Mouse (Mus musculus) right cerebral cortex, postnatal 25 days (tissue): ENCODE results near the gene Uqcc1.
A peak's percentile ranks its signal among the peaks of the same experiment; 100 is the strongest.
"Not testable (repeated sequence)": the region's sequence is repeated elsewhere in the genome, so short reads cannot be mapped to it uniquely, and the experiment has no call there.

Experiments used
- DNase-seq: peaks from one replicate; pipeline ENCODE4 v3.0.0; 2022

The Uqcc1 gene

GRCm38 (mm10) chr2:155852536-155852935, 77.6 kb downstream of the Uqcc1 start:
- no peak for DNase-seq

GRCm38 (mm10) chr2:155850120-155850519, 80.0 kb downstream of the Uqcc1 start:
- DNase-seq, result no peak

- no peak for DNase-seq
These were observed 80.6 kb downstream of the Uqcc1 start for GRCm38 (mm10) chr2:155849464-155849863.

- peak; percentile 69 for DNase-seq
These were observed 81.8 kb downstream of the Uqcc1 start for GRCm38 (mm10) chr2:155848291-155848690.

- no peak for DNase-seq
These were observed 83.2 kb downstream of the Uqcc1 start for GRCm38 (mm10) chr2:155846930-155847329.

- DNase-seq, result no peak
These were observed 91.1 kb downstream of the Uqcc1 start for GRCm38 (mm10) chr2:155838961-155839360.

GRCm38 (mm10) chr2:155837961-155838360, 92.1 kb downstream of the Uqcc1 start:
- no peak for DNase-seq

- no peak for DNase-seq
These were observed 95.4 kb downstream of the Uqcc1 start, which contains the start of gene Fam83c for GRCm38 (mm10) chr2:155834732-155835131. Fam83c (minus strand) TSS chr2:155834854.

- DNase-seq, result not testable (repeated sequence)
These were observed 98.0 kb downstream of the Uqcc1 start for GRCm38 (mm10) chr2:155832087-155832486.

GRCm38 (mm10) chr2:155831302-155831701, 98.8 kb downstream of the Uqcc1 start:
- no peak for DNase-seq

GRCm38 (mm10) chr2:155830841-155831240, 99.3 kb downstream of the Uqcc1 start:
- no peak for DNase-seq

GRCm38 (mm10) chr2:155826630-155827424, 103.3 kb downstream of the Uqcc1 start, which contains the start of gene Eif6:
Eif6 (minus strand) TSS chr2:155826925.
- DNase-seq, result peak; percentile 84

- no peak for DNase-seq
These were observed 104.0 kb downstream of the Uqcc1 start for GRCm38 (mm10) chr2:155825904-155826629.

- DNase-seq, result no peak
These were observed 106.4 kb downstream of the Uqcc1 start for GRCm38 (mm10) chr2:155823722-155824121.

GRCm38 (mm10) chr2:155820779-155821178, 109.3 kb downstream of the Uqcc1 start:
- DNase-seq, result no peak

- DNase-seq, result no peak
These were observed 110.5 kb downstream of the Uqcc1 start for GRCm38 (mm10) chr2:155819449-155820251.

- no peak for DNase-seq
These were observed 110.9 kb downstream of the Uqcc1 start, which contains the start of gene BC029722 for GRCm38 (mm10) chr2:155819392-155819448. BC029722 (minus strand) TSS chr2:155819426.

- DNase-seq, result peak; percentile 94
These were observed 111.3 kb downstream of the Uqcc1 start for GRCm38 (mm10) chr2:155818596-155819391.

- DNase-seq, result no peak
These were observed 112.5 kb downstream of the Uqcc1 start for GRCm38 (mm10) chr2:155817301-155818245.

GRCm38 (mm10) chr2:155816179-155816578, 113.9 kb downstream of the Uqcc1 start:
- DNase-seq, result no peak

GRCm38 (mm10) chr2:155814829-155815228, 115.3 kb downstream of the Uqcc1 start:
- no peak for DNase-seq

GRCm38 (mm10) chr2:155812637-155813036, 117.5 kb downstream of the Uqcc1 start:
- DNase-seq, result no peak
